Mouse (Mus musculus): Measurements from ENCODE around the gene Kctd11.
"Not testable (repeated sequence)": the region's sequence is repeated elsewhere in the genome, so short reads cannot be mapped to it uniquely, and the experiment has no call there.

Kctd11 gene

GRCm38 (mm10) chr11:69880853-69881603, at the start of gene Kctd11:
TSS of gene Kctd11 (minus strand) at chr11:69881406.
- peak; percentile 57 for DNase-seq (ENCODE audit: low spot score)

GRCm38 (mm10) chr11:69930176-69930575, 49.0 kb upstream of the Kctd11 start:
- DNase-seq (ENCODE audit: low spot score), result not testable (repeated sequence)

- DNase-seq (ENCODE audit: low spot score), result no peak
Measured at GRCm38 (mm10) chr11:69929712-69930111, 48.5 kb upstream of the Kctd11 start.

GRCm38 (mm10) chr11:69927501-69927900, 46.3 kb upstream of the Kctd11 start:
- no peak for DNase-seq (ENCODE audit: low spot score)

GRCm38 (mm10) chr11:69922796-69923195, 41.6 kb upstream of the Kctd11 start:
- DNase-seq (ENCODE audit: low spot score), result no peak

GRCm38 (mm10) chr11:69922012-69922756, 41.0 kb upstream of the Kctd11 start:
- no peak for DNase-seq (ENCODE audit: low spot score)

- DNase-seq (ENCODE audit: low spot score), result peak; percentile 100
Measured at GRCm38 (mm10) chr11:69921114-69922011, 40.2 kb upstream of the Kctd11 start, which contains the start of gene Eif5a. TSS of gene Eif5a (minus strand) at chr11:69921958.

- no peak for DNase-seq (ENCODE audit: low spot score)
Measured at GRCm38 (mm10) chr11:69920266-69921031, 39.2 kb upstream of the Kctd11 start.

GRCm38 (mm10) chr11:69919661-69920265, 38.6 kb upstream of the Kctd11 start:
- no peak for DNase-seq (ENCODE audit: low spot score)

- DNase-seq (ENCODE audit: low spot score), result no peak
Measured at GRCm38 (mm10) chr11:69919053-69919452, 37.8 kb upstream of the Kctd11 start.

- DNase-seq (ENCODE audit: low spot score), result no peak
Measured at GRCm38 (mm10) chr11:69918118-69918517, 36.9 kb upstream of the Kctd11 start.

- no peak for DNase-seq (ENCODE audit: low spot score)
Measured at GRCm38 (mm10) chr11:69917379-69917948, 36.3 kb upstream of the Kctd11 start.

GRCm38 (mm10) chr11:69916652-69917378, 35.6 kb upstream of the Kctd11 start:
- not testable (repeated sequence) for DNase-seq (ENCODE audit: low spot score)

GRCm38 (mm10) chr11:69915667-69916627, 34.7 kb upstream of the Kctd11 start:
- no peak for DNase-seq (ENCODE audit: low spot score)

- DNase-seq (ENCODE audit: low spot score), result no peak
Measured at GRCm38 (mm10) chr11:69914917-69915430, 33.8 kb upstream of the Kctd11 start.

GRCm38 (mm10) chr11:69914372-69914764, 33.2 kb upstream of the Kctd11 start:
- DNase-seq (ENCODE audit: low spot score), result no peak

GRCm38 (mm10) chr11:69913554-69914371, 32.6 kb upstream of the Kctd11 start, which contains the start of gene Gps2:
TSS of gene Gps2 (plus strand) at chr11:69913888.
- DNase-seq (ENCODE audit: low spot score), result peak; percentile 76
